Mouse (Mus musculus) thymus, adult 18-20 months (tissue): ENCODE data around the gene Iqcn.
A peak's percentile ranks its signal among the peaks of the same experiment; 100 is the strongest.

Source experiments
- DNase-seq, 2 experiments: peaks; one replicate each; pipeline ENCODE4 v3.0.0; 2022; ENCODE audit warnings: mixed read lengths in 2 of 2

Gene Iqcn

DNA sequence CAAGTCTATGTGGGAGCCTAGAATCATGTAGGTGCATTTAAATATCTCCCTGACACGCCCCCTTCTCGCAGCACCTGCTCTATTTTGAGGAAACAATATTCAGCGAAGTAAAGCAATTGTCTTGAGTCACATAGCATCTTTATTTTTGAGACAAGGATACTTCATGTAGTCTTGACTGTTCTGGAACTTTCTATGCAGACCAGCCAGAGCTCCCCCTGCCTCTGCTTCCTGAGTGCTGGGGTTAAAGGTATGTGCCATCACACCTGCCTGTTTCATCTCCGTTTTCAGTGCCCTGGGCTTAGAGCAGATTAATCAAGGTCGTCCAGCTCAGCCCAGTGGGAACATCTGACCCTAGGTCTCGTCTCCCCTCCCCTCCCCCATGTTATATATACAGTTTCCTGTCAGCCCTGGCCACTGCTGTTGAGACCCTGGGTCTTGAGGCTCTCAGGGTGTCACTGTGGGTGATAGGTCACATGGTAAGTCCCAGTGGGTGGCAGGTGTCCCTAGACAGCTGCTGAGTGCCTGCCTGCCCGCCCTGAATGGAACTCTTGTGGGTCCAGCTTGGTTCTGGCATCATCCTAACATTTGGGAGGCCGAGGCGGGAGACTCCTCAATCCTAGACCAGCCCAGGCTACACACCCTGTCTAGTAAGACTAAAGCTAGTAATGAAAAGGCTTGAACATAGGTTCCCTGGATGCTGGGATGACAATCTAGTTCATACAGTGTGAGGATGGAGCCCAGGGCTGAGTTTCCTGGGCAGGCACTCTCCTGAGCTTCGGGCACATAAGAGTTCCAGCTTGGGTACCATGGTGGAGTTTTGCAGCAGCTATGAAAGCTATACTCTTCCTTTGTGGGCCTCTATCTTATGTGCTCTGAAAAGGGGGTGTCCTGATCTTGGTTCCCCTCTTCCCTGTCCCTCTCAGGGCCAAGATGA, 1.9 kb upstream of the Iqcn start:
- DNase-seq = no peak

DNA sequence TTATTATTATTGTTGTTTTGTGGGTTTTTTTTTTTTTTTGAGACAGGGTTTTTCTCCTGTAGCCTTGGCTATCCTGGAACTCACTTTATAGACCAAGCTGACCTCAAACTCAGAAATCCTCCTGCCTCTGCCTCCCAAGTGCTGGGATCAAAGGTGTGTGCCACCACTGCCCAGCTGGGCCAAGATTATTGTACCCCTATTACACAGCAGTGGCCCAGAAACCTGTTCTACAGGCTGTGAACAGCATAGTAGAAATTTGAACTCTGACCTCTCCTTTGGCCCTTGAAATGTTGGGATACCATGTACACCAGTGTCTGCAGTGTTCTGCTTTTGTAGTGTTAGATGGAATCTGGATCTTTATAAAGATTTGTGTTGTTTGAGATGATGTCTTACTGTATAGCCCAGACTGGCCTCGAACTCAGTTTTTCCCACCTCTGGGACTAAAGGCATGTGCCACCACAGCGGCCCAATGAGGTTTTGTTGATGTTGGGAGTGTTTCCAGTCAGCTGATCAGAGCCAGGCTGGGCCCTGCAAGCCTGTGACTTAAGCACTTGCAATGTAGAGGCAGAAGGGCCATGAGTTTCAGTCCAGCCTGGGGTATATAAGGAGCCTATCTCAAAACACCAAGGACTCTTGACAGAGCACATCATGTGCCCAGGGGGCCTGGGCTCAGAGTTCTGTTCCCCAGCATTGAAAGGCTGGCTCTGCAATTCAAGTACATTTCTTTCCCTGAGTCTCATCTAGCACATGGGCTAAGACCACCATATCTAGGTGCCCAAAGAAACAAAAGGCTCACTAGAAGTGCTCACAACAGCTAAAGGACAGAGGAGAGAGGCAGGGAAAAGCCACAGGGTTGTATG, 1.0 kb upstream of the Iqcn start:
- DNase-seq = no peak

DNA sequence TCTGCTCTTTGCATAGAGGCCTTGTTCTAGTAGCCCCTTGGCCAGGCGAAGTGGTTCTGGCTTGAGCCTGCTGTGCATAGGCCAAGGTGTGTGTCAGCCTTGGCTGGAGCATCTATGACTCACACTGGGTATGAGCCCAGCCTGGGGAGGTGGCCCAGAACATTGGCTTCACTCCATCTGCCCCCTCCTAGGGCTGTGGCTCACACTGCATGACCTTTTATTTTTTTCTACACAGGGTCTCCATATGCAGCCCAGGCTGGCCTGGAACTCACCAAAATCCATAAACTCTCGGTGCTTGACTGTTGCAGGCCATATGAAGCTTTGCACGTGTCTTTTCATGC, 445 bp upstream of the Iqcn start:
- DNase-seq = no peak

DNA sequence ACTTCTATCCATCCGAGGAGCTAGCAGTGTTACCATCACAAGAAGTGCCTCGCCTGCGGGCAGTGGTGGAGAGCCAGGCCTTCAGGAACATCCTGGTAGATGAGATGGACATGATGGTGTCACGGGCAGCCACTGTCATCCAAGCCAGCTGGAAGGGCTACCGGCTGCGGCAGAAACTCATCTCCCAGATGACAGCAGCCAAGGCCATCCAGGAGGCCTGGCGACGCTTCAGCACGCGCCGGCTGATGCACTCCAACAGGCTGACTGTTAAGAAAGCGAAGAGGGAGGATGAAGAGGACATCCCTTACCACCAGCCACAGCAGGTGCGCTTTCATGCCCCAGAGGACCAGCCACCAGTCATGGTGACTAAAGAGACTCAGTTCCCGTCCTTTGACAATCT, 5.0 kb downstream of the Iqcn start:
- no peak for DNase-seq

DNA sequence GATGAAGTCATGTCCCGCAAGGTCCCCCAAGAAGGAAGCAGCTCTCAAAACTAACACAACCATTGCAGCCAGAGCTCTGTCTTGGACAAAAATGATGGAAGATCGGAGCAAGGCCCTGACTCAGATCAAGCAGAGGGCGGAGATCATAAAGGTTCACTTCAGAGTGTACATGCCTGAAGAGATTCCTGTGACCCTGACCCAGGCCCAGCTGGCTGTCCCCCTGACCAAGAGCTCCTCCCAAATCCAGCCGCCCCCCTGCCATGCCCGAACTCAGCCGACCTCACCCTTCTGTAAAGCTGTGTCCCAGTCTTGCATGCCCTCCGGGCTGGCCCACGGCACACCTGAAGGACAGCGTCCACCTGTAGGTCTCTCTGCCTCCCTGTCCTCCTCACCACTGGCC, 6.5 kb downstream of the Iqcn start:
- no peak for DNase-seq

DNA sequence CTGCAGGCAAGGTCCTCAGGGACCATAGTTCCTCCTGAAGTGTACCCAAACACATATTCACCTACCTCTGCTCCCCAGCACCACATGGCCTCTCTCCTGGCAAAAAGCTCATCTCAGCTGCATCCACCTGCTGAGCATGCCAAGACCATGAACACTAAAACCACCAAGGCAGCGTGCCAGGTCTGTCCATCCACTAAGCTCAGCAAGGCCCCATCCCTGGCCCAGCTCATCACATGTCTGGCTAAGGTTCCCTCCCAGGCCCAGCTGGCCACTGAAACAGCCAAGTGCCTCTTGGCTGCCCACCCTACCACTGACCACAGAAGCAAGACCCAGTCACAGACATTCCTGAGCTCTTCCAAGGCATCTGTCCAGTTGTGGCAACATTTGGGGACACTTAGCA, 7.0 kb downstream of the Iqcn start:
- no peak for DNase-seq

DNA sequence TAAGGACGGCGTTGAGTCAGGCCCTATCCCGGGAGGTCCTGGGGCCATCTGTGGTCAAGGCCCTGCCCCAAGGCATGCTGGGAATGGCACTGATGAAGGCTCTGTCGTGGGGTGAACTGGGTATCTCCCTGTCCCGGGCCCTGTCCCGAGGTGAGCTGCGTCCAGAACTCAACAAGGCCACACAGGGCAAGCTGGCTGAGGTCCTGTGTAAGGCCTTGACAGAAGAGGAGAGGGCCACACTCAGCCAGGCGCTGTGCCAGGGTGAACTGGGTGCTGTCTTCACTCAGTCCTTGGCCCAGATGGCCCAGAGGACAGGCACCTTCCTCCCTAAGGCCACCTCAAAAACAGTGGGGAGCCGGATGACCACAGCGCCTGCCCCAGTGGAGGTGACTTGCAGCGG, 7.8 kb downstream of the Iqcn start:
- no peak for DNase-seq

DNA sequence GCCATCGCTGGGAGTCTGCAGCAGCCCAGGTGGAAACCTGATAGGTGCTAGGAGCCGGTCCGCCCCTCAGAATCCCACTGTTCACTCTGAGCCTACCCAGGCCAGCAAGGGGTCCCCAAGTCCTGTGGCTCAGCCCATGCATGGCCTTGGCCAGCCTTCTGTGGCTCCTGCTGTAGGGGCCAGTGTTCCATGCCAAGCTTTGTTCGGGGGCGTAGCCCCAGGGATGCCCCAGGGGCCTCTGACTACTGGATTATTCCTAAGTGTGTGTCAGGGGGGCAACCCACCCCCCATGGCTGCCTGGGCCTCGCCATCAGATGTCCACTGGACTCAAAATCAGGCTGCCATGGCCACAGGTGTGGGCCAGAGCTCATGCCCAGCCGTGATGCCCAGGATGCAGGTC, 10.7 kb downstream of the Iqcn start:
- no peak for DNase-seq

DNA sequence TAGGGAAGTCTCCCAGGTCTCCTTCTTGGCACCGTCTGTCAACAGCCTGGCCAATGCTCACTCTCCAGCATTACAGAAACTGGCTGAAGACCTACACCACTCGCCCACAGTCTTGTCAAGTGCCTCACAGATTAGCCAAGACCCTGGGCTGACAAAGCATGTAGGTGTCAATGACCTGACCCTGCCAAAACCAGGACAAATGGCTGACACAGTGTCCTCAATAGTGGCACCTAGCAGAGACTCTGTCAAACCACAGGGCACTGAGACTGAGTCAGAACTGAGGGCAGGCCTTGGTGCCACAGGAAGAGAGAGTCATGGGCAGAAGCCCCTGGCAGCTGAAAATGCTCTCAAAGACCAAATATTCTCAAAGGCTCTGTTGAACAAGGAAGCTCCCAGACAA, 11.8 kb downstream of the Iqcn start:
- no peak for DNase-seq

DNA sequence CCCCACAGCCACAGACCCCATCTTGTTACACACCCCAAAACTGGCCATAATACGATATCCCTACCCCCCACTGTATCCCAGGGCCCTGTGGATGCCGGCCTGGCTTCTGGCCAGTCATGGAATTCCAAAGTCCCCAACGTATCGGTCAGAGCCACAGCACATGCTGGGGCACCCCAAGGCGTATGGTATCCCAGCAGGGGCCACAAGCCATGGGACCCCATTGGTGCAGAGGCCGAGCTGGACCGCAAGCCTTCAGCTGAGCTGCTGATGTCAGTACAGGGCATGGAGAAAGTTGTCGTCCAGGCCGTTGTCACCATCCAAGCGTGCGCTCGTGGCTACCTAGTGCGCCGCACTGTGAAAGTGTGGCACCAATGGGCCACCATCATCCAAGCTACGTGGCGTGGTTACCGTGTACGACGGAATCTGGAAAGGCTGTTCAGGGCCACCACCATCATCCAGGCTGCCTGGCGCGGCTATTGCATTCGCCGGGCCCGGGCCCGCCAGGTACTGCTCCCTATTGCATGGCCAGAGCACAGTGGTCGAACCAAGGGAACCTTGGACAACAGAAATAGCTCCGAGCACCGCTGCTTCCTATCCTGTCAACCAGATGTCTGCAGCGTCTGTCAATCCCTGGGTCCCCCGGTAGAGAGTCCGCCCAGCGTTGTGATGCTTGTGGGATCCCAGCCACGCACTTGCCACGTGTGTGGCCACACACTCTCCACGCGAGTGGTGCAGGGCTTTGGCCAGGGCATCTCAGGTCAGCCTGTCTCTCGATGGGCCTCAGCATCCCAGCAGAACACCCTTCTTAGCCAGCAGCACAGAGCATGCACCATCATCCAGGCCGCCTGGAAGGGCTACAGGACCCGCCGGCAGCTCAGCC, 13.5 kb downstream of the Iqcn start:
- no peak for DNase-seq

DNA sequence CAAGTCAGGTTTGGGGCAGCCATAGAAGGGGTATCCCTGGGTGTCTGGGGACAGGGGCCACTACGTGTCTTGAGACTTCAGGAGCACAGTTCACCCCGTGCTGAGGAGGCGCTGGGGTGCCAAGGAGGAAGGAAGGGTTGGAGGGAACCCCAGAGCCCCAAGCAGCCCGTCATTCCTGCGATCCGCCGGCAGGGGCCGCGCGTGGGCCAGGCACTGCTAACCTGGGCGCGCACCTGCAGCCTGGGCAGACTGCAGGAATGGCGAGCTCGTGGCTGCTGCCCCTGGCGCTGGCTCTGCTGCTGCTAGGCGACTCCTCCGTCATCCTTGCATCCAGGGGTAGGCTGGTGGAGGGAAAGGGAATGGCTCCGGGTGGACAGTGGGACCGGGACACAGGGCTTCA, 15.0 kb downstream of the Iqcn start, which contains the start of gene Gm3336:
TSS of gene Gm3336 (plus strand) at position 247 of the 400 bp plus-strand sequence.
- DNase-seq = peak; percentile 58 to 65

DNA sequence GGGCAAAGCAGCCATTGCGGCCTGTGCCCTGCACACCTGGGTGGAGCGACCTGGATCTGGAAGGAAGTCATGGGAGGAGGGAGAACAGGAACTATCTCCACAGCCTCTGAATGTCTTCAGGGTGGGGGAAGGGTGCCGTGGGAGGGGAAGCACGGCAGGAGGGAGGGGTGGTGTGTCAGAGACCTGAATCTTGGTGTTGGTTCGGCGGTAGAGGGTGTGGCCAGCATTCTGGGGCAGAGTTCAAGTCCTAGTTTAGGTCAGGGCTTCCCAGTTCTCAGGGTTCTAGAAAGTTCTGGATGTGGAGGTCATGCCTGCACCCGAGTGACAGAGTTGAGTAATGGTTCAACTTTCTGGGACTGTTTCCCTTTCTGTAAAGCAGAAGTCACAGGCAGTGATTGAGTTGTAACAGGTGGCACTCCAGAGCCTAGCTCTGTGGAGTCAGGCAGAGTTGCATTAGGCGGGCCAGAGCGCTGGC, 16.6 kb downstream of the Iqcn start:
- DNase-seq = no peak

DNA sequence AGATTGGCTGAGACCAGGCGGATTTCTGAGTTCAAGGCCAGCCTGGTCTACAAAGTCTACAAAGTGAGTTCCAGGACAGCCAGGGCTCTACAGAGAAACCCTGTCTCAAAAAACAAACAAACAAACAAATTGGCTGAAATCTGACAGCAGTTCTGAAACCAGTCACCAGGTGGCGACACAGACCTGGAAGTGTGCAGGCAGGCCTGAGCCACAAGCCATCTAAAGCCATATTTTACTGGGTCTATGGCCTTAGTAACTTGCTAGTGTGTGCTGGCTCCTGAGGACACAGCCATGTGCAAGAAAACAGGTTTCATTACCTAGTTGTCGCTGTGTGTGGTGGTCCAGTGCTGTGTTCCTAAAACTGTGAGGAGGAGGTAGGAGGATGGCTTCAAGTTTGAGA, 17.5 kb downstream of the Iqcn start:
- DNase-seq = peak in 1 of 2 experiments; percentile 41

DNA sequence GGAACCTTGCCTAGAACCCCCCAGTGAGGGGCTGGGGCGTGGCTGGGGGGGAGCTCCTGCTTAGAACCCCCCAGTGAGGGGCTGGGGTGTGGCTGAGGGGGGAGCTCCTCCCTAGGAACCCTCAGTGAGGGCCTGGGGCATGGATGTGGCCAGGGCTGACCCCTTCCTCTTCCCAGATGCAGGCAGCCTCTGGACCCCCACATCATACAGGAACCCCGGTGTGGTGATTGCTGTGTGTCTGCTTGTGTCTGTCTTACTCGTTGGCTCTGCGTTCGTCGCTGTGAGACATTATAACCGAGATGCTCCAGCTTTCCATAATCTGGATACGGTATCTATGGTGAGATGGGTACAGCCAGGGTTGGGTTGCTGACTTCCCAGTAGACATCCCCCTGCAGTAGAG, 18.3 kb downstream of the Iqcn start:
- DNase-seq = no peak

DNA sequence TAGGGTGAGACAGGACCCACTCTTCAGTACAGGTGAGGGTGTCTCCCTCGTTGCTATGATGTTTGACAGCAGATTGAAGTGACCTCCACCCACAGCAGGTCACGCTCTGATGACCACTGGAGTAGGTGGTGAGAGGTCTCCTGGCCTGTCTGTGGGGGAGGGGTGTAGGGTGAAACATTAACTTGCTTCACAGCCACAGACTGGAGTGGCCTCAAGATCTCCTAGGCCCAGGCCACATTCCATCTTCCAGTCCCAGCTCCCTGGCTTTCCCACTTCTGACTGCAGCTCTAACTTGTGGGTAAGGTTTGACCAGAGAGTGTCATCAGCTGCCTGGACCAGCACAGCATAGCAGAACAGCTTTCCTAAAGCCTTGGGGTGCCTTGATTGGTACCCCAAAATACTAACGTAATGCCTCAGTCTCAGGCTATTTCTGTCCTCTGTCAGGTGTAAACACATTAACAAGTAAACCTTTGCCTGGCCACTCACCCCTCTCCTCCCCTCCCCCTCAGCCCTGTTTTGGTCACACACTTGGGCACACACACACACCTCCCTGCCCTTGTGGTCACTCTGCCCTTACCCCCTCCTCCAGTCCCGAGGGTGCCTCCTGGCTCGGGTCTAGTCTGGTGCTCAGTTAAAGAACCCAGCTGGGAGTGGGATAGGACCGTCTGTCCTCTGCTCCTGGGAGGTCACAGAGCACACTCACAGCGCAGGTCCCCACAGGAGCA, 20.4 kb downstream of the Iqcn start, which contains the start of gene Pde4c:
TSS of gene Pde4c (plus strand) at position 235 of the 725 bp plus-strand sequence.
- no peak for DNase-seq

DNA sequence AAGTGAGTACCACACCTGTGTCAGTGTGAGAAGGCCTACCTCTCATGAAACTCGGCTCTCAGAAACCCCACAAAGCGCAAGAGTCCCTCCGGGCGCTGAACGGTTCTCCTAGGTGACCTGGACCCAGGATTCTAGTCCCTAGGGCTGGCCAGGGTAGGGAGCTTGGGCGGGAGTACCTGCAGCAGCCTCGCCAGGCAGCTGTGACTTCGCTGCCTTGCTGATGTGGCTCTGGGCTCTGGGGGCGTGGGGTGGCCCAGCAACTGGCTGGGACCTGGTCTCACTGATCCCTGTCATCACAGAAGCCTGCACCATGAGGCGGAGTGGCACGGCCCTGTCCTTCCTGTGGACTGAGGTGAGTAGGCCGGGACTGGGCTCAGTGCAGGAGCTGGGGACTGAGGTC, 21.0 kb downstream of the Iqcn start:
- no peak for DNase-seq

DNA sequence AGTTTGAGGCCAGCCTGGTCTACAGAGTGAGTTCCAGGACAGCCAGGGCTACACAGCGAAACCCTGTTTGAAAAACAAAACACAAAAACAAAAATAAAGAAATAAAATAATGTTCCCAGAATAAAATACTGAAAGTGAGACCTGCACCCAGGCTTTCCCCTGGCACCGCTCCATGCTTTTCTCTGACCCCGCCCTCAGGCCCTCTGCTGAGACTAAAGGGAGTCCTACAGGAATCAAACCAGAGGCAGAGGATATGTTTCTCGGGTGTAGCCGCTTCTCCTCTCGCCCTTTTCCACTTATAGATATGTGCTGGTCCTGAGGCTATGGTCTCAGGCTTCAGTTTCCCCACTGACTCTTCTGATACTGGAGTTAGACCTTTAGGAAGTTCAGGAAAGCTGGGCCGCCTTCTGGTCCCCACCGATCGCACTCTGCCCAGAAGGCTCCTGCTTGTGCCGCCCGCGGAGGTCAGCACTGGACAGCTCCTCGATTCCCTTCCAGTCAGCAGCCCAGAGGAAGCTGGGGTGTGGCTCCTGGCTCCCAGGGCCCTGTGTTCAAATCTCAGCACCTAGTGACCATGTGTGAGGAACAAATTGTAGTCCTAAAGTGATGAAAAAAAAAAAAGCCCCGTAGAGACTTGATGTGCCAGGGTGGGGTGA, 22.7 kb downstream of the Iqcn start:
- no peak for DNase-seq

DNA sequence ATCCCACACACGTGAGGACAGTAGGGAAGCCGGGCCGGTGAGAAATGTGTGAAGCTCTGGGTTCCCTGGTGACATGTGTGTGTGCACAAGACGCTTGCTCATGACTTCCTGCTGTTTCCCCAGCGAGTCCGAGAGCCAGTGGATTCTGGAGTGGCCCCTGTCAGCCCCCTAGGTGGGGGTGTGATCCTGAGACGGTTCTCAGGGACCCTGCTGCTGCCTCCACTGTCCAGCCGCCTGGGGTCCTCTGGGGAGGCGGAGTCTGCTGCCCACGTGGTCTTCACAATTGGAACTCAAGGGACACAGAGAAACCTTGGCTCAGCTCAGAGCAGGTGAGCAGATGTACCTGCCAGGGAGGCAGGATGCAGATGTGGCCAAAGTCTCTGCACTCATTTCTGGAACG, 23.5 kb downstream of the Iqcn start:
- DNase-seq = no peak

DNA sequence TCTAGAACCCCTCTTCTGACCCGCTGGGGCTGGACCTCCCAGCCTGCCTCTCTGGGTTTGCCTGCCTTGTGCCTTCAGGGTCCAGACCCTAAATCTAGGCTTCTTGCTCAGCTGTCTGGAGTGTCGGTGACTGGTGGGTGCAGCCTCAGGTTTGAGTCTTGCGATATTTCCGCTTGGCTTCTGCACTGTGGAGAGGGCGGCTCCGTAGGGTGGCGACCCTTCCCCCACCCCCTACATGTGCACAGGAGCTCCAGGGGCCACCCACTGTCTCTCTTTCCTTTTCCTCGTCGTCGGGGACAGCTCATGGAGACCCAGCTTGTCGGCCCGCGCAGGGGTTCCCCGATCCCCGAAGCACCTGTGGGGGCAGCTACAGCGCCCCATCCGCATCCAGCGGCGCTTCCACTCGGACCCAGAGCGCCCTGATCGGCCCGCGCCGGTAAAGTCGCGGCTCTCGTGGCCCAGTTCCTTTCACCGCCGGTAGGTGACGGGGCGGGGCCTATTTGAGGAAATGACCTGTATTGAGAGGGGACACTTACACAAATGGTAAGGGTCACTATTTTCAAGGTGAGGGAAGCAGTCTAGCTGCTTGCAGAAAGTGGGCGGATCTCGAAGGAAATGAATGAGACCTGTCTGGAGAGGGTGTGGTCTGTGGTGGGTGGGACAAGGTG, 26.7 kb downstream of the Iqcn start:
- no peak for DNase-seq

DNA sequence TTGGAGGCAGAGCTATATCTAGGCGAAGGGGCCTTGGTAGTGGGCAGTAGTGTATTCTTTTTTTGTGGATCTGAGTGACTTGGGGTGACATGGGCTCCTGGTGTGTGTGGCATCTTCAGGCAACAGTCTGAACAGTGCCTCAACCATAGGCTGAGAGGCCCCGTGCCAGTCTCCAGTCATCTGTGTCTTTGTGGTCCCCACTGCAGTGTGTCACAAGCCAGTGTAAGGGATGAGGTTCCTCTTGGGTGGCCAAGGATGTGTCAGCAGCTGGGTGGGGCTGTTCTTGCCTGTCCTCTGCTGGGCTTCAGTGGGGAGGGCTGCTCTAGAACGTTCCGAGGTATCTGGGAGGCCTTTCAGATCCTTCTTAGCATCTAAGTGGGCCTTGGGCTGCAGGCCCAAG, 27.7 kb downstream of the Iqcn start:
- DNase-seq = no peak

DNA sequence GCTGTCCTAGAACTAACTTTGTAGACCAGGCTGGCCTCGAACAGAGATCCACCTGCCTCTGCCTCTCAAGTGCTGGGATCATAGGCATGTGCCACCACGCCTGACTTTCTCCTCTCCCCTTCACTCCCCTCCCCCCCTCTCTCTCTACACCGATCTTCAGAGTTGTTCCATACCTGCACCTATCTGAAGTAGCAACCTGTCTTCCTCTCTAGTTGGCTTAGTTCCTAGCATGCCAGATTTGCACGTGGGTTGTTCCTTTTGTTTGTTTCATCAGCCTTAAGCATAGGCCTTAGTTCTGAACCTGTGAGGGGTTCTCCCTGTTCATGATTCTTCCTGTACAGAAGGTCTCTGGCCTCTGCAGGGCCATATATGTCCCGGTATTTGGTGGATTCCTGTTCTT, 34.4 kb downstream of the Iqcn start:
- no peak for DNase-seq
